Mouse (Mus musculus) adrenal gland (tissue): ENCODE results near the gene Btbd2.

Experiments used
- intact Hi-C: fragments of 180-260 bp; cut with DNase I; formaldehyde crosslinking; loops from one replicate; pipeline ENCODE4 v1.15.1; 2025

The Btbd2 gene

DNA sequence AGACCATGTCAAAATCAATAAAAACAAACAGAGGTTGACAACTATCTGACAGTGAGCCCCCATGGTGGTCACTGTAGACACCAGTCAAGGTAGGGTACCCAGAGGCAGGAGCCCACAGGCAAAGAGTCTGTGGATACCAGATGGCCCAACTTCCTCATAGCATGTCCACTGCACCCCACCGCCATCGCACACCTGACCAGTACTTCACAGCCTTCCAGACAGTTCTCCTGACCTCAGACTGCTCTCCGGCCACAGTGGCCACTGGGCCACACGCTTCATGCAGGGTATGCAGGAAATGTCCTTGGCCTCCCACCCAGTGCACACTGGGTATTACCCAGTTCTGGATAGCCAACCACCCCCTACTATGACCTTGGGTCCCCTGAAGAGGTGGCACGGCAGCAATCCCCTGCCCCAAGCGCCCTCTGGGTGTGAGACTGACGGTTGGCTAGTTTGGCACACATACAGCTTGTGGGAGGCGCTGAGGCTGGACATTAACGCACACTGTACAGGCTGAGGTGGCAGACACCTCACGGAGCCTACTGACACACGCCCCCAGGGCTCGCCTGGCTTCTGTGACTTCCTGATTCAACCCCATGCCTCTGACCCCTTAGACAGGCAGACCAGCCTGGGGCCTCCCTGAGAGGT lies 36.7 kb upstream of the Btbd2 start:
- intact Hi-C loops, result loop anchor here (10.0 kb wide), 1 partner anchor 239 kb away; no protein-coding TSS in a partner anchor

DNA sequence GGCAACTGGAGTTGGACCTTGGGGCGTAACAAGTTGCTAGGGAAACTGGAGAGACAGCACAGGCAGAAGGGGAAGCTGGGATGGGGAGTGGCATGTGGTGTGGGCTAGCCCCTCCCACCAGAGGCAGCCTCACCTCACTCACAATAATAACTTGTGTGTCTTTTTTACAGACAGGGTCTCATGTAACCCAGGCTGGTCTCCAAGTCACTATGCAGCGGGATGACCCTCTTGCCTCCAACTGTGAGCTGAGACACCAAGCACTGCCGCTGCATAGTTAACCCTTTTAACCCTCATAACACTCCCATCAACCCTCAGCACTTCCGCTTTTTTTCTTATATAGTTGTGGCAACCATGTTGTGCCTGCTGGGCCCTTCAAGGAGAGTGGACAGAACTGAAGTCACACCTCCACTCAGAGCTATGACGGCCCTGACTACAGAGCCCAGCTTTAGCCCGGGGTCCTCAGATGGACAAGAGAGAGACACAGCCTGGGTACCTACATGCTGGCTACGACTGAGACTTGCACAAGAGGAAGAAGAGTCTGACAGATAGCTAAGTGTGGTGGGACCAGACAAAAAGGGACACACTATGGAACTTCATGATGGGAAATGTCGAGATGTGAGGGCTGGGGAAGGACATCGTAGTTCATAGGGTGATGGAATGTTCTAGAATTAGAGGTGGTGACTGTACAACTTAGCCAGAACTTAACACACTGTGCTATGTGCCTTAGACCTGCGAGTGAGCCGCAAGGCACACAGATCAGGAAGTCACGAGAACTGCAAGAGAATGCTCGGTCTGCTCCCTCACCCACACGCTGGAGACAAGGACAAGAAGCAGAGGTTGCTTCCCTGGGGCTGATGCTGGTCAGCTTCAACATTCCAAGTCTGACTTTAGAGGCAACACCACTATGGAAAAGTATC lies 35.6 kb upstream of the Btbd2 start:
- intact Hi-C loops, result loop anchor here (10.0 kb wide), 1 partner anchor 238 kb away; no protein-coding TSS in a partner anchor

DNA sequence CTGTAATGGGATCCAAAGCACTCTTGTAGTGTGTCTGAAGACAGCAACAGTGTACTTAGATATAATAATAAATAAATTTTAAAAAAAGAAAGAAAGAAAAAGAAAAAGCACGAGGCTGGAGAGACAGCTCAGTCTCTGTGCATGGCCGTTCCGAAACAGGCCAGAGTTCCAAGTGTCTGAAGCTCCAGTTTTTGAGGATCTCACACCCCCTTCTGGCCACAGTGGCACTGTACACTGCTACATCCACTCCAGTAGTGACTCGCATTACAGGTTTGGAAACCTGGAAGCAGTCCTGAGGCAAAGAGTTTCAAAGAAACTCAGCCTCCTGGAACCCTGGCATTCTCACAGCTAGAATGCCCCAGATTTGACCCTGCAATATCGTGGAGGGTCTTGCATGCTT lies 31.0 kb upstream of the Btbd2 start:
- intact Hi-C loops, result loop anchor here (2.0 to 5.0 kb wide), 3 partner anchors 29 to 111 kb away; partner anchors contain the start of gene Klf16

DNA sequence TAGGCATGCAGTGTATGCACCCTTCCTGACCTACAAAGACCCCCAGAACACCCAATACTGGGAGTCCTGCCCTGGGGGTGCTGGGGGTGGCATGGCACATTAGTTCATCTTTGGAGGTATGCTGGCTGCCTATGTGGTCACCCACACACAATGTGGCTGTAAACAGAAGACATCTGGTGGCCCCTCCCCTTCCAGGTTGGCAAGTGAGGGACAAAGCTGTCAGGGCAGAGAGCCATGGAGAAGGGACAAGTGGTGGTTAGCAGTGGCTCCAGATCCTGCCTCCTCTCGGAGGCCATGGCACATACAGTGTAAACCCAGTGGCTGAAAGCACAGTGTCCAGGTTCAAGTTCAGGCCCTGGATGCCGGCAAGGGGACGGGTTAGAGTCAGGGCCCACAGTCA lies 29.7 kb upstream of the Btbd2 start:
- intact Hi-C loops, result loop anchor here (2.0 to 5.0 kb wide), 3 partner anchors 28 to 109 kb away; partner anchors contain the start of gene Klf16

DNA sequence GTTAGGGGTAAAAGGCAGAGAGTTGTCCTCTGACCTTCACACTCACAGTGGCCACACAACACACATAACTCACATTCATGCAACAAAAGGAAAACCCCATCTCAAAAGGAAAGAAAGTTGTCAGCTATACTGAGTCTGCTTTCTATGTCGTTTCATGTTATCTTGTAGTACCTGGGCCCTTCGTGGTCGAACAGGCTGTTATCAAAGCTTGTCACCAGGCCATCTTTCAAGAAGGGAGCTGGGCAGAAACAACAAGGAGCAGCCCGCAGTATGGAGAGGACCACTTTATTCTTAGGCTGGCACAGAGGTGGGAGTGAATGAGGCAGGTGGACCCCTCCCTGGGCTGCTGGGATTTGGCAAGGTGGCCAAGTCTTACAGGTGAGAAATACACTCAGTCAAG lies 28.1 kb upstream of the Btbd2 start:
- intact Hi-C loops, result loop anchor here (5.0 kb wide), 2 partner anchors 73 to 108 kb away; partner anchors contain the start of gene Klf16

DNA sequence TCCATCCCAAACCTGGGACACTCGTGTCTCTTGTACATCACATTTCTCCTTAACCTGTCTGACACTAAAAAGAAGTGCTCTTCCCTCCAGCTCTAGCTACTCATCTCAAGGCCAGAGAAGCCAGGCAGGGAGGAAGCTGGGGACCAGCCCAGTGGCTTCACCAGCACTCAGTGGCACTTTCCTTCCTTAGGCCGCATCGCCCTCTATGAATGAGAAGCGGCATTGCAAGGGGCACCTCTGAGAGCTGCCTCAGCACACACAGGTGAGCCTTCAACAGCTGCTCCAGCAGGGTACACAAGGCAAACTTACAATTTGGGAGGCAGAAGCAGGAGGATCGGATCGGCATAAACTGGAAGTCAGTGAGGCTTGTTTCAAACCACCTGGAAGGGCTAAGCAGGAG lies 27.3 kb upstream of the Btbd2 start:
- intact Hi-C loops, result no loop called here

DNA sequence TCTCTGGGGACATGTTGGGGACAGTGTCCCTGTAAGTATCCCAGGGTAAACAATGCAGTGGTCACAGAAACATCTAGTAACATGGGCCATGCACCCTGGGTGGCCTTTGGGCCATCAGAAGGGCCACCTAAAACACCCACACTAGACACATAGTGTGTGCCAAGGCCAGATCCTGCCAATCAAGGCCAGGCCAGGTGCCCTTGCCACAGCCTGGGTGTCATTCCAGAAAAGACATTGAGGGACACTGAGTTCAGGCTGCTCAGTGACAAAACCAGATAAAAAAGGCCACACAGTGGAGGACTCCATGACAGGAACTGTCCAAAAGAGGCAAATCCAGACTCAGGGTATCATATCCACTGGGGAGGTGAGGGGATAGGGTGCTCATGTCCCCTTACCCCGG lies 26.8 kb upstream of the Btbd2 start:
- intact Hi-C loops, result no loop called here

DNA sequence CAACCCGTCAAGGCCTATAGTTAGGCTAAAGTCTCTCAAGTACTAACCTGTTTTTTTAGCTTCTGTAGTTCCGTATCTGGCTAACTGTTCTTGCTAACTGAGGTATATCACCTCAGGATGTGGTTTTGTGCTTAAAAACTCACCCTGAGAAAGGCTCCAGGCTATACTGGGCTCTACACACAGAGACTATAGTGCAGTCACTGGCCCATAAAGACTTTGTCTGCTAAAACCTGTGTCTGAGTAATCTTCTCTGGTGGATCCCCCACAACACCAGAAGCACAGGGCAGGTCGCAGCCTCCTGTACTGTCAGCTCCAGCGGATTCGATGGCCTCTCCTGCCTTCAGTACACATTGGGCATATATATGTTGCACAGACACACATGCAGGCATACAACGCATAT lies 25.1 kb upstream of the Btbd2 start:
- intact Hi-C loops, result no loop called here

DNA sequence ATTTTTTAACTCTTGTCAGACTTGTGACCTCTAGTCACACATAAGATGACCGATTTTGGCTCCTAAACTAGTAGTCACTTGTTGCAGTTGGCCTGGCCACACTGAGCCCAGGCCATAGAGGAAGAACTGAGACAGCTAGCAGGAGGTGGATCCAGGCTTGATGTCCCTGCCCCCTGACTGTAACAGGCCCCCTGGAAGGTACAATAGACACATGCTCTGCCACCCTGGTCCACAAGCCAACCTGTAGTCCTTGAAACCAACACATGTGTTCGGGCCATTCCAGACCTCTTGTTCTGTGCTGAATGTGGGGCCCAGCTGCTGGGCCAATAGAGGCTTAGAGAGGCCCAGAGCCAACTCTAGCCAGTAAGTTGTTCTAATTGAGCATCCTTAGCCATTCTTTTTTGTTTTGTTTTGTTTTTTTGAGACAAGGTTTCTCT lies 23.4 kb upstream of the Btbd2 start:
- intact Hi-C loops, result no loop called here

DNA sequence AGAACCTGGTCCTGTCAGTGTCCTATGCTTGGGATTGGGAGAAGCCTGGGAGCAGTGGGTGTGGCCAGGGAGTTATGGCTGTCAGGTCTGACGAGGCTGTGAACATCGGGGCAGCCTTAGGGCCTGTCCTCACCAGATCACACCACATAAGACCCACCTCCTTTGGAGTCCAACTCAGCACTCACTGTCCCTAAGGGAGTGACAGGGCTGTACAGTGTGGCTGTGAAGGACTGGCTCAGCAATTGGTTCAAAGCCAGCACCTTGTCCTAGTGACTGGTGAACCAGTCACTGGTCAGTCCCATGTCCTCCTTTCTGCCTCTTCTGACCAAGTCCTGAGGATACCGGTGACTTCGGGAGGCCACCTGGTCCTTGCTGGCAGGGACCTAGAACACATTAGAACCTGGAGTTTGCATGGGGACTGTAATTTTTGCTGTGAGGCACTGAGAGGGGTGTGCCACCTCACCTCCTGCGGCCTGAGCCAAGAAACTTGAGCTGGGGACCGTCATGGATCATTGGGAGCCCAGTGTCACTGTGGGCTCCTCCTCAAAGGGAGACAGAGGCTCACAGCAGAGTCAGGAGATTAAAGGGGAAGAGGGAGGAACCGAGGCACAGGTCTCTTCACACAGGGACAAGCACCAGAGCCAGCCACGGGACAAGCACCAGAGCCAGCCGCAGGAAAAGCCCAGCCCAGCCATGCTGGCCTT lies 22.8 kb upstream of the Btbd2 start:
- intact Hi-C loops, result no loop called here

DNA sequence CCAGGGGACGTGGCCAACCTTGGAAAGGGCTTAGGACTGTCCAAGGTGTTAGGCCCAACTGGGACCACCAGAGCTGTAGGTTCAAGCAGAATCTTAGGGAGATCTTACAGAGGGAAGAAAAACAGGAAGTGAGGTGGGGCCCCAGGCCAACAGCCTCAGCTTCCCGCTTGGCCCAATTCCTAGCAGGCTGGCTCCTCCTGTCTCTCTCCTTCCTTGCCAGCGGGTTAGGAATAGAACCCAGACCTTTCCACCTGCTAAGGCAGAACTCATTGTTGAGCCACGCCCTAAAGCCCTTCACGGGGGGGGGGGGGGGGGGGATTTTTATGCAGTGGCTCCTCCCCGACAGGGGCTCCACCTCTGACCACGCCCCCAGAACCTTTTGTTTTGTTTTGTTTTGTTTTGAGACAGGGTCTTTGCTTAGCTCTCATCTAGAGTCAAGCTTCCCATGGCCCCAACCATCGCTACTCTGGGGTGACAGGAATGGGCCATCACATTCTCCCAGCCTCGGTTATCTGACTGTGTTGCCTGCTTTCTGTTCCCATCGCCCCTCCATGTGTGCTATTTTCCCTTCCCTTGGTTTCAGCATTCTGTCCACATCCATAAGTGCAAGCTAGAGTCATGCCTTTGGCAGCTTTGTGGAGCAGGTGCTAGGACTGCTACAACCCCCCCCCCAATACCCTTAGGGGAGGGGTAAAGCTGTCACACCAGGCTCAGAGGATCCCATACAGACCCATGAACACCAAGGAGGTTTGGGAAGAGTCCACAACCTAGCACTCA lies 21.9 kb upstream of the Btbd2 start:
- intact Hi-C loops, result no loop called here

DNA sequence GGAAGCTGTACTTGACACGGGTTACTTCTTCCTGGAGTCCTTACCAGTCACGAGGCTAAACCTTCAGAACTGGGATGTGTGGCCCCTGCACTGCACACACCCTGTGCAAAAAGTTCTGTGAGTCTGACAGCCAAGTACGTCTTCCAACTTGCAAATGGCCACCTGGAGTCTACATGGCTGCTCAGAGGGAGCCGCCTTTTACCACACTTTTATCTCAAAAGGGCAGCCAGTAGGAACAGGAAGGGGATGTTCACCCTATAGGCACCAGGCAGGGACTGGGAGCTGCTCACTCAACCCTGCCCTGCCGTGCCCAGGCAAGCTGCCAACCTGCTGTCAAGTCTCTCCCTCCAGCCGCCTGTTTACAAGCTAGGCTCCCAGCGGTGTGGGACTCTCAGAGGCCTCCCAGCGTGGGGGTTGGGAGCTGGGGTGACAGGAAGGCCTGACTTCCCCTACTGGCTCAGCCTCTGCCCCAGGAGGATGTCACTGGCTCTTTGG lies 21.1 kb upstream of the Btbd2 start, which contains the start of gene Mknk2:
Gene Mknk2, minus strand, starts transcription at position 171 of the 495 bp plus-strand sequence.
- intact Hi-C loops, result no loop called here

DNA sequence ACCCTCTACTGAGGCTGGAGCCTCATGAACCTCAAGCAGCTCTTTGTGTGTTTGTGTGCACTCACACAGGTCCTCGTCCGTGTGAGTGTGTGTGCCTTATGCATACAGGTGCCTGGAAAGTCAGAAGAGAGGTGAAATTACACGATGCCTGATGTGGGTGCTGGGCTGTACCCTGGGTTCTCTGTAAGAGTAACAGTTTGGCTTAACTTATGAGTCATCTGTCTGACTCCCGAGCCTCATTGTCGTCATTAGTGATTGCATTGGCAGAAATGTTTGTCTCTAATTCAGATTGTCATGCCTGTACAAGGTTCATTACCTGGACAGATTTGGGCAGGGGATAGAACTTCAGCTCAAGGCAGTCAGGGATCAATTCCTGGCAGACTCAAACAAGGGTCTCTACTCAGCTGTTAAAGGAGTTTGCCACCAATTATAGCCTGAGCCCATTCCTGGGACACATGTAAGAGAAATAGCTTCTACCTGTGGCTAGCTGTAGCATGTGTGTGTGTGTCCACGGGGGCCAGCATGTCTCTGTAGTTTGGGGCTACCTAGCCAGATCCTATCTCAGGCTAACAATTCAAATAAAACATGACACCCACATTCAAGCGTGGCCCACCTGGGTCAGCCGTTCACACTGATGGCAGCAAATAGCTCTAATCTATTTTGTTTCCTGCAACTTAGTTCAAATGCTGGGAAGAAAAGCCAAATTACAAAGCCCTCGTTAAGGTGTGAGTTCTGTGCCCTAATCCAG lies 20.4 kb upstream of the Btbd2 start:
- intact Hi-C loops, result no loop called here

DNA sequence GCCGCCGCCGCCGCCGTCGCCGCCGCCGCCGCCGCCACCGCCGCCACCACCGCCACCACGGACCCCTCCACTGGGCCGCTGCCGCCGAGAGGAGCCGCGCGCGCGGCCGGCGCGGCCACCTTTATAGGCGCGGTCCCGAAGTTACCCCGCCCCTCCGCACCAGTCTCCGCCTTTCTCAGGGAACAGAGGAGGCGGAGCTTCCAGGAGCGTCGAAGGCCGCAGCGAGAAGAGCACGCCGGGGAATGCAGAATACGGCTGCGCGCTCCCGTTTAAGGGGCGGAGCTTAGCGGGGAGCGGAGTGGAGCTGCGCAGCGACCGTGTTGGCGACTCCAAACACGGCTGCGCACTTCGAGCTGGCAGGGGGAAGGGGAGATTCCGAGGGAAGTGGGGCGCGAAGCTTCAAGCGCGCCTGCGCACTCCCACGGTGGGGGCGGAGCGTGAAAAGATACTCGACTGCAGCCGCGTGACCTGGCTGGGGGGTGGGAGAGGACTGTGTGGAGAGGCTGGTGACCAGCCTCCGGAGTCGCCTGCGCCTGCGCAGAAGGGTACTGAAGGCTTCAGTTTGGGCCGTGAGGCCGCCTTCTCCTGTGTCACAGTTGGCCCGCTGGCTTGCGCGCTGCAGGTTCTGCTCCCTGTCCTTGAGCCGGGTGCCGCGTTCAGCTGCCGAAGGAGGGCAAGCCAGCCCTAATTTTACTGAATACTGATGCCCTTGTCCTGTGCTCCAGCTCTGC lies 19.5 kb upstream of the Btbd2 start:
- intact Hi-C loops, result no loop called here

DNA sequence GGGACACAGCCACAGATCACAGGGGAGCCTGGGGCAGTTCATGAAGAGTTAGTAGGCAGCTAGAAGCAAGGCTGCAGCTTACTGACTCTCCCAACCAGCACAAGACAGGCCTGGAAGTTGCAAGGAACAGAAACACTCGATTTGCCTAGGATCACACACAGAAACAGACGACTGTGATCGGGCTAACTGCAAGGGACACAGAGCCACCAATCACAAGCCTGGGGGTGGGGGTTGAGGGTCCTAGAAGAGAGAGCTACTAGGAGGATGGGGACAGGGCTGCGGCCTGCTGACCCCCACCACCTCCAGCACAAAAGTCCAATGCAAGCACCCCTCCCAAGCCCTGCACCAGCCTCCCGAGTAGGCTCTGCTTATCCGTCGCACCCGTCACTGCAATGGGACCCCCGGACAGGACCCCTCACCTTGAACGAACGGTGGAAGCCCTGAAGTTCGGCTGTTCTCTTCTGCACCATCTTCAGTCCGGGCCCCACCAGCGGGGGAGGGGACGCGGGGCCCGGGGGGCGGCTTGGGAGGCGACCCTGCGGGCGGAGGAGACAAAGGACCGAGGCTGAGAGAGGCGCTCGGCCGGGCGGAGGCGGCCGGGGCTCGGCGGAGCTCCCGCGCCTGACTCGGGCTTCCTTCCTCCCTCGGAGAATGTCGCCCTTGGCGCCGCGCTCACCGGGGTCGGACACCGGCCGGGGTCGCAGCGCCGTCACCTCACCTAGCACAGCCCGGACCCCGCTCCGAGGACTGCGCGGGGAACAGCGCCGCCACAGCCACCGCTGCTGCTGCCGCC lies 18.7 kb upstream of the Btbd2 start:
- intact Hi-C loops, result no loop called here

DNA sequence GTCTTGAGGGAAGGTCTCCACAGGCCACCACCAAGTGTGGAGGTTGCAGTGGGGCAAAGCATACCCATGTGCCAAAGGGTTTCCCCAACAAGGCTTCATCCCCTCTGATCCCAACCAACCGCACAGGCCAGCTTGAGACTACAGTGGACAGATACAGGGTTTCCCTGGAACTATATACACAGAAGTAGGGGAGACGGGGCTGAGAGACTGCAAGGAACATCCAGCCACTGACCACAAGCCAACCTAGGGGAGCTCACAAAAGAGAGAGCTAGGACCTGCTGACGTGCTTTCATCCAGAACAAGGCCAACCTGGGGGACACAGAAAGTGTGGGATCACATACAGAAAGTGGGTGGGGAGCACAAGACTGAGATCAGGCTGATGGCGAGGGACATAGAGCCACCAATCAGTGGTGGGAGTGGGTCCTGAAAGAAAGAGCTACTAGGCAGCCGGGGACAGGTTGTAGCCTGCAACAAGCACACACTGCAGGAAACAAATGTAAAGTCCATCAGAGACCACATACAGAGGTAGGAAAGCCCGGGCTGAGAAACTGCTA lies 18.1 kb upstream of the Btbd2 start:
- intact Hi-C loops, result no loop called here

DNA sequence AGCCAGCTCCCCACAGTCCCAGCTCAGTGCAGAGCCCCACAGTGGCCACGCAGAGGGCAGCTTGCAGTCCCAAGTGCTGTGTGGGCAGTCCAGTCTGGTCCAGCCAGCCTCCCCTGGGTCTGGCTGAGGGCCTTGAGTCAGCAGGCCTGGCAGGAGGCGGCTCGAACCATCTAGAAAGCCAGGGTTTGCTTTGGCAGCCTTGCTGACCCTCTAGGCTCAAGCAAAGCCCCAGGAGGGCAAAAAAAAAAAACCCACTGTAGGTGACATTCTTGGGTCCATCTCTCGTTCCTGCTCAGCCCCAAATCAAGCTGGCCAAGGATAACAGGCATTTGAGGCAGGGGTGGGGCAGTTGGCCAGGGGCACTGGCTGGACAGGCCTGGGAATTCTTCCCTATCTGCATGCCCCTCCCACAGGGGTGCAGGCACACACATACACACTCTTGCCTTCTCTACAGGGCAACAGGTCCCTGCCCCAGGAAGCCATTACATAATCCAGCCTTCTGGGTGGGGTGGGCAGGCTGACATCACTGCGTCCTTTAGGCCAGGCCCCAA lies 17.4 kb upstream of the Btbd2 start:
- intact Hi-C loops, result no loop called here

DNA sequence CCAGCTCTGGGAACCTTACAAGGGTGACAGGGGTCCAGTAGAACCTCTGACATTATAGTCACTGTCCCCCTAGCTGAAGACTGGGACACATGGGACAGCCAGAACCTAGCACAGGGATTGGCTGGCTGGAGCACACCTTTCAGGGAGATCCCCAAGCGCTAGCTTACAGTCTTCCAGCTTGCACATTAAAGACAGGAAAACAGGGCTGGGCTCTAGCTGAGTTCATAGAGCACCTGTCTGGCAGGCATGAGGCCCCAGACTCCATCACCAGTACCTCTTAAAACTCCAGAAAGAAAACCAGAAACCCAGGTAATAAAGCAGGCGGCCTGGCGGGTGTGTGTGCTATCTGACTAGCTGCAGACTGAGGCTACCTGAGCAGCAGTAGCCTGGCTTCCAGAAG lies 16.8 kb upstream of the Btbd2 start:
- intact Hi-C loops, result no loop called here
